Mouse (Mus musculus) heart, embryonic 10.5 days (tissue): Measurements from ENCODE around the gene Glo1. TPM values are rescaled to one million over a fixed set of nuclear protein-coding genes. Genes with fewer than 3 reads are reported as not detected.

Experiments used
- DNase-seq: peaks from one replicate; pipeline ENCODE4 v3.0.0-alpha.2; 2017; ENCODE audit warnings: low spot score
- H3K27ac ChIP-seq: fragments of 300-500 bp; sonication (generic); 2 replicates; pipeline ENCODE4 v1.5.1; 2016; ENCODE audit warnings: mild to moderate bottlenecking
- H3K27me3 ChIP-seq: fragments of 300-500 bp; sonication (generic); 2 replicates; pipeline ENCODE4 v1.6.1; 2016; ENCODE audit warnings: mild to moderate bottlenecking; ENCODE audit not compliant: poor library complexity, insufficient read depth, severe bottlenecking
- H3K36me3 ChIP-seq: fragments of 300-500 bp; sonication (generic); 2 replicates; pipeline ENCODE4 v1.6.1; 2016; ENCODE audit warnings: mild to moderate bottlenecking, moderate library complexity
- H3K4me1 ChIP-seq: fragments of 300-500 bp; sonication (generic); 2 replicates; pipeline ENCODE4 v1.6.1; 2016; ENCODE audit warnings: mild to moderate bottlenecking
- H3K4me3 ChIP-seq: fragments of 300-500 bp; sonication (generic); 2 replicates; pipeline ENCODE4 v1.5.1; 2016; ENCODE audit warnings: mild to moderate bottlenecking, moderate library complexity
- H3K9me3 ChIP-seq: fragments of 300-500 bp; sonication (generic); 2 replicates; pipeline ENCODE4 v1.6.1; 2016; ENCODE audit warnings: mild to moderate bottlenecking, moderate library complexity
- WGBS: fragments of 180-500 bp; shearing (Covaris S2); methylation state at CpG from one replicate; pipeline ENCODE4 v1.1.7; 2016; 5-methylcytosine and 5-hydroxymethylcytosine counted together
- polyA plus RNA-seq: library from polyadenylated mRNA; unstranded; fragments of >200 nt; fragmentation: Nextera tagmentation; extraction: Ambion mirVana; gene quantifications from 2 replicates; pipeline ENCODE4 v1.2.1, GENCODE M21; 2016

The Glo1 gene
- polyA plus RNA-seq, 1 experiment from 2014 or later = 219 TPM

GRCm38 (mm10) chr17:30610739-30611138 lies 15.9 kb downstream of the Glo1 start:
- H3K27ac ChIP-seq = no peak overlapping the region
- H3K27me3 ChIP-seq = no peaks in the 10 kb centered on the region
- 72% methylated on average over 1 of the region's 1 CpGs for WGBS
- peaks cover 8% of the 10 kb centered on the region; the same call in 1 of the 2 replicates for H3K36me3 ChIP-seq
- H3K4me1 ChIP-seq = peaks cover 34% of the 10 kb centered on the region
- no peaks in the 10 kb centered on the region for H3K9me3 ChIP-seq
- no peak for DNase-seq
- peak overlapping the region; percentile 79; the same call in 1 of the 2 replicates for H3K4me3 ChIP-seq

GRCm38 (mm10) chr17:30609980-30610307 lies 16.7 kb downstream of the Glo1 start:
- Histone ChIP-seq H3K27ac (no peak overlapping the region), H3K4me3 (no peak overlapping the region), H3K27me3 (no peaks in the 10 kb centered on the region), H3K4me1 (peaks cover 34% of the 10 kb centered on the region), H3K36me3 (peaks cover 8% of the 10 kb centered on the region; the same call in 1 of the 2 replicates), H3K9me3 (no peaks in the 10 kb centered on the region)
- no peak for DNase-seq
- 91% methylated on average over 5 of the region's 5 CpGs for WGBS

GRCm38 (mm10) chr17:30609305-30609979 lies 17.2 kb downstream of the Glo1 start:
- no peak for DNase-seq
- Histone ChIP-seq H3K9me3 (no peaks in the 10 kb centered on the region), H3K36me3 (peaks cover 8% of the 10 kb centered on the region; the same call in 1 of the 2 replicates), H3K27ac (no peak overlapping the region), H3K4me3 (peak overlapping the region; percentile 5; the same call in 1 of the 2 replicates), H3K4me1 (peaks cover 34% of the 10 kb centered on the region), H3K27me3 (no peaks in the 10 kb centered on the region)
- 84% methylated on average over 16 of the region's 16 CpGs for WGBS

- no peak for DNase-seq
- H3K27me3 ChIP-seq = no peaks in the 10 kb centered on the region
- 77% methylated on average over 8 of the region's 8 CpGs for WGBS
- peaks cover 34% of the 10 kb centered on the region for H3K4me1 ChIP-seq
- H3K4me3 ChIP-seq = no peak overlapping the region
- no peaks in the 10 kb centered on the region for H3K9me3 ChIP-seq
- no peak overlapping the region for H3K27ac ChIP-seq
- peaks cover 16% of the 10 kb centered on the region for H3K36me3 ChIP-seq
Observed at GRCm38 (mm10) chr17:30607909-30608495, 18.7 kb downstream of the Glo1 start.

GRCm38 (mm10) chr17:30607330-30607729 lies 19.3 kb downstream of the Glo1 start:
- Histone ChIP-seq H3K9me3 (no peaks in the 10 kb centered on the region), H3K27me3 (no peaks in the 10 kb centered on the region), H3K36me3 (peaks cover 23% of the 10 kb centered on the region), H3K4me1 (peaks cover 34% of the 10 kb centered on the region), H3K27ac (no peak overlapping the region), H3K4me3 (no peak overlapping the region)
- DNase-seq = no peak
- 94% methylated on average over 7 of the region's 7 CpGs for WGBS

- Histone ChIP-seq H3K27me3 (no peaks in the 10 kb centered on the region), H3K27ac (no peak overlapping the region), H3K9me3 (no peaks in the 10 kb centered on the region), H3K36me3 (peaks cover 30% of the 10 kb centered on the region), H3K4me1 (peaks cover 34% of the 10 kb centered on the region), H3K4me3 (no peak overlapping the region)
- DNase-seq = no peak
- WGBS = 87% methylated on average over 8 of the region's 8 CpGs
Observed at GRCm38 (mm10) chr17:30606634-30607081, 20.0 kb downstream of the Glo1 start.

- H3K27ac ChIP-seq = no peak overlapping the region
- peaks cover 34% of the 10 kb centered on the region for H3K36me3 ChIP-seq
- no peaks in the 10 kb centered on the region for H3K9me3 ChIP-seq
- DNase-seq = no peak
- peaks cover 30% of the 10 kb centered on the region for H3K4me1 ChIP-seq
- no peaks in the 10 kb centered on the region for H3K27me3 ChIP-seq
- 90% methylated on average over 11 of the region's 11 CpGs for WGBS
- no peak overlapping the region for H3K4me3 ChIP-seq
Observed at GRCm38 (mm10) chr17:30606206-30606605, 20.5 kb downstream of the Glo1 start.

- Histone ChIP-seq H3K36me3 (peaks cover 46% of the 10 kb centered on the region), H3K4me1 (peaks cover 23% of the 10 kb centered on the region), H3K27me3 (no peaks in the 10 kb centered on the region), H3K4me3 (no peak overlapping the region), H3K9me3 (no peaks in the 10 kb centered on the region), H3K27ac (no peak overlapping the region)
- WGBS = 90% methylated on average over 5 of the region's 5 CpGs
- DNase-seq = no peak
Observed at GRCm38 (mm10) chr17:30605001-30605400, 21.7 kb downstream of the Glo1 start.

DNA sequence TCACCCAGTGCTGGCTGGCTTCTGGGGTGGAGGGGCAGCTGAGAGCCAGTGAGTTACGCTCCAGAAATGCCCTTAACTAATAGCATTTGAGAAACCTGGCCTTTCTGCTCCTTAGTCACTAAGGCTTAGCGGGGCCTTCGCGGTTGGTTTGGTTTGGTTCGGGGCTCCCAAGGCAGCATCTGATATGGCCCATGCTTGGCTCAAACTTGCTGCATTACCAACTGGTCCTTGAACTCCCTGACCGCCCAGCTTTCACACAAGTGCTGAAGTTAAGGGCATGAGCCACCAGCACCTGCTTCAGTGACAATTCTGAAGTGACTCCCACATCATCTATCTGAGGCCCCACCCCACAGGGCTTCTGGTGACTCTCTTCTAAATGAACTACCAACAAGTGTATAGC lies 22.4 kb downstream of the Glo1 start:
- Histone ChIP-seq H3K4me1 (peaks cover 19% of the 10 kb centered on the region), H3K36me3 (peaks cover 49% of the 10 kb centered on the region), H3K9me3 (no peaks in the 10 kb centered on the region), H3K27me3 (no peaks in the 10 kb centered on the region), H3K27ac (no peak overlapping the region), H3K4me3 (no peak overlapping the region)
- no peak for DNase-seq
- WGBS = 92% methylated on average over 6 of the region's 6 CpGs

GRCm38 (mm10) chr17:30602175-30602574 lies 24.5 kb downstream of the Glo1 start:
- H3K27ac ChIP-seq = no peak overlapping the region
- H3K9me3 ChIP-seq = no peaks in the 10 kb centered on the region
- H3K4me1 ChIP-seq = 0 out of 2 replicates have a peak, but pooled peaks cover 3% of the 10 kb centered on the region
- H3K27me3 ChIP-seq = no peaks in the 10 kb centered on the region
- H3K36me3 ChIP-seq = peaks cover 65% of the 10 kb centered on the region
- DNase-seq = no peak
- WGBS = 91% methylated on average over 14 of the region's 14 CpGs
- H3K4me3 ChIP-seq = no peak overlapping the region

DNA sequence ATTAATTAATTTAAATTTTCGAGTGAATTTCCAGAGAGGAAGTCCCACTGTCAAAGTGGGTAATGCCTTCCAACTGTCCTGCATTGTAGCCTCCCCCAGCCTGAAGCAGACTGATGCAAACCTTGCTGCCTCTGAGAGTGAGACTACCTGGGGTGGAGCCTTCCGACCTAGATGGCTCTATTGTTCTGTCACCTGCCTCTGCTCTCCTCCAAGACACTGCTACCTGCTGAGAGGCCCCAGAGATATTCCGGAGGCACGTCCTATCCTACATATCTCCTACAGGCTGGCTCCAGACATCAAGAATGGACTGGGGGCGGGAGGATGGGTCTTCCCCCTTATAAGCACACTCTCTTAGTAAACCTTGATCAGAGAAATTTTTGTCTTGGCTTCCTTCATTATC lies 28.4 kb downstream of the Glo1 start:
- no peaks in the 10 kb centered on the region for H3K9me3 ChIP-seq
- no peaks in the 10 kb centered on the region for H3K27me3 ChIP-seq
- H3K4me3 ChIP-seq = no peak overlapping the region
- no peak overlapping the region for H3K27ac ChIP-seq
- 89% methylated on average over 5 of the region's 5 CpGs for WGBS
- no peak for DNase-seq
- peaks cover 87% of the 10 kb centered on the region for H3K36me3 ChIP-seq
- no peaks in the 10 kb centered on the region for H3K4me1 ChIP-seq

- H3K27me3 ChIP-seq = no peaks in the 10 kb centered on the region
- H3K36me3 ChIP-seq = peaks cover 87% of the 10 kb centered on the region
- no peaks in the 10 kb centered on the region for H3K4me1 ChIP-seq
- no peak for DNase-seq
- 86% methylated on average over 9 of the region's 9 CpGs for WGBS
- no peaks in the 10 kb centered on the region for H3K9me3 ChIP-seq
- no peak overlapping the region for H3K4me3 ChIP-seq
- no peak overlapping the region for H3K27ac ChIP-seq
Observed at GRCm38 (mm10) chr17:30597786-30598185, 28.9 kb downstream of the Glo1 start.

GRCm38 (mm10) chr17:30594846-30595245 lies 31.8 kb downstream of the Glo1 start:
- H3K36me3 ChIP-seq = peaks cover 68% of the 10 kb centered on the region
- WGBS = 53% methylated on average over 6 of the region's 6 CpGs
- H3K27ac ChIP-seq = no peak overlapping the region

More at GRCm38 (mm10) chr17:30594846-30595245, 31.8 kb downstream of the Glo1 start:
- Histone ChIP-seq H3K4me3 (no peak overlapping the region), H3K4me1 (0 out of 2 replicates have a peak, but pooled peaks cover 6% of the 10 kb centered on the region), H3K9me3 (no peaks in the 10 kb centered on the region), H3K27me3 (no peaks in the 10 kb centered on the region)
- no peak for DNase-seq
